Mouse (Mus musculus): ENCODE results near the gene Cript.

GRCm38 (mm10) chr17:87044364-87044763, 19.0 kb downstream of the Cript start:
- TF ChIP-seq CTCF (IDR thresholded peaks at IDR 0.05; ENCODE audit: borderline replicate concordance, extremely low read depth, insufficient read depth, insufficient read length) (peak; percentile 100), POLR2A (IDR thresholded peaks at IDR 0.05; ENCODE audit: borderline replicate concordance, extremely low read depth, insufficient read depth, insufficient read length, poor library complexity, severe bottlenecking) (no peak)

Data from brain, embryonic 14.5 days (tissue).